Mouse (Mus musculus) cerebellum, adult 2 months (tissue): ENCODE measurements around the gene Tubd1. TPM values are rescaled to one million over a fixed set of nuclear protein-coding genes. Genes with fewer than 3 reads are reported as not detected.

Source experiments
- DNase-seq, 2 experiments: peaks; one replicate each; pipeline ENCODE4 v3.0.0; 2021
- H3K27ac ChIP-seq: fragments of 200-500 bp; 2 replicates; pipeline ENCODE4 v1.5.1; 2012; ENCODE audit warnings: low read length, control low read depth, inconsistent platforms; ENCODE audit not compliant: insufficient read depth
- H3K27me3 ChIP-seq: fragments of 200-500 bp; 2 replicates; pipeline ENCODE4 v1.6.1; 2012; ENCODE audit warnings: inconsistent platforms, mild to moderate bottlenecking, low read length, moderate library complexity; ENCODE audit not compliant: control insufficient read depth, insufficient read depth
- H3K4me1 ChIP-seq: fragments of 200-500 bp; 2 replicates; pipeline ENCODE4 v1.6.1; 2011; ENCODE audit warnings: low read length; ENCODE audit not compliant: control insufficient read depth, insufficient read depth
- H3K4me3 ChIP-seq: fragments of 200-500 bp; replicated peaks from 2 replicates; pipeline ENCODE3; 2011; ENCODE audit warnings: mild to moderate bottlenecking, low read depth, low read length, control low read depth; ENCODE audit not compliant: insufficient read depth
- CTCF ChIP-seq: fragments of 200-500 bp; IDR thresholded peaks from 2 replicates; pipeline ENCODE4 v1.5.1; 2011; ENCODE audit warnings: low read depth, mild to moderate bottlenecking, control low read depth, low read length, moderate library complexity, borderline replicate concordance; ENCODE audit not compliant: insufficient read depth
- POLR2A ChIP-seq: fragments of 200-500 bp; IDR thresholded peaks from 2 replicates; pipeline ENCODE4 v1.6.1; 2011; ENCODE audit warnings: low read length, control low read depth, borderline replicate concordance; ENCODE audit not compliant: insufficient read depth
- WGBS: fragments of 180-500 bp; shearing (Covaris S2); methylation state at CpG from one replicate; pipeline ENCODE4 v1.1.7; 2018; 5-methylcytosine and 5-hydroxymethylcytosine counted together
- polyA plus RNA-seq: library from polyadenylated mRNA; depleted of rRNA; stranded (reverse); fragments of >200 nt; gene quantifications from 2 replicates; pipeline ENCODE4 v1.2.3, GENCODE M21; 2012; rRNA removed

Tubd1 gene
- polyA plus RNA-seq, 1 experiment = 4.0 TPM

DNA sequence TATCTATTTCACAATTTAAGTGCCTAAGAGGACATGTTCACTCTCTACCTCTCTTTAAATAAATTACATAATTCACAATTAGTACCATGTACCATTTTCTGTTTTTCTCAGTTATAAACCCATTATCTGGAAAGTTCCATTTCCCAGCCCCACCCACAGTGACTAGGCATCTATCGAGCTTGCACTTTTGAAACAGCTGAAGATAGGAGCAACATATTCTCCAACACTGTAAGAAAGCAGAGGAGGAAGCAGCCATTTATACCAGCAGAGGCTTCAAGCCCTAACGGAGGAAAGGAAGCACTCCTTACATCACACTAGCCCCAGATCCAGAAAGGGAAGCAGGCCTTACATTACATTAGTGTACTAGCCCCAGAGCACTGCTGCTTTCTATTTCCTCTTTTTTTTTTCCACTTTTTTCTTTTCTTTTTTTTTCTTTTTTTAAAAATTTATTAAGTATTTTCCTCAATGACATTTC, 69.3 kb downstream of the Tubd1 start:
- H3K4me1 ChIP-seq = no peaks in the 10 kb centered on the region
- H3K4me3 ChIP-seq = no peak overlapping the region
- no peaks in the 10 kb centered on the region for H3K27me3 ChIP-seq
- TF ChIP-seq CTCF (no peak), POLR2A (no peak)
- DNase-seq = no peak
- WGBS = 75% methylated on average over 2 of the region's 2 CpGs
- no peak overlapping the region for H3K27ac ChIP-seq

DNA sequence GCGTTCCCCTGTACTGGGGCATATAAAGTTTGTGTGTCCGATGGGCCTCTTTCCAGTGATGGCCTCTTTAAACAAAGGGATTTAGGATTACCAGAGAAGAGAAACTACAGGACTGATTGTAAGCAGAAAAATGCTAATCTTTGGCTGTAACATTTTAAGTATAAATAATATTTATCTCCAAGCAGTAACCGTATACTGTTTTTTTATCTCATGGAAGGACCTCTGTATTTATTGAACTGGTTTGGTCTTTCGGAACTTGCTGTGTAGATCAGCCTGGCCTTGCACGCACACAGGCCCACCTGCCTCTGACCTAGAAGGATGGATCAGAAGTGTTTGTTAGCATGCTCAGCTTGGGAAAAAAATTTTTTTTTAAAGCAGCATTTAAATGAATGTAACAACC, 69.8 kb downstream of the Tubd1 start:
- Histone ChIP-seq H3K27me3 (no peaks in the 10 kb centered on the region), H3K27ac (no peak overlapping the region), H3K4me3 (no peak overlapping the region), H3K4me1 (no peaks in the 10 kb centered on the region)
- 88% methylated on average over 5 of the region's 5 CpGs for WGBS
- no peak for DNase-seq
- no peak for TF ChIP-seq POLR2A

Other genes with a start within 250 kb of the Tubd1 start
- gene Med13, start 187.4 kb upstream of the Tubd1 start, polyA plus RNA-seq = 21.4 and 23.6 TPM in 2 replicates
- 11.4 and 11.6 TPM in 2 replicates for gene Rnft1, start 60.3 kb upstream of the Tubd1 start, polyA plus RNA-seq
- 25.6 and 28.9 TPM in 2 replicates for gene Rps6kb1, start 186 bp upstream of the Tubd1 start, polyA plus RNA-seq
- 113 and 132 TPM in 2 replicates for gene Vmp1, start 138.8 kb downstream of the Tubd1 start, polyA plus RNA-seq
- 9.7 and 10.5 TPM in 2 replicates for gene Ptrh2, start 139.0 kb downstream of the Tubd1 start, polyA plus RNA-seq
- gene Cltc, start 212.6 kb downstream of the Tubd1 start, polyA plus RNA-seq = 414 and 465 TPM in 2 replicates